Mouse (Mus musculus): ENCODE results near the gene Osbpl8. TPM values are rescaled to one million over a fixed set of nuclear protein-coding genes. Genes with fewer than 3 reads are reported as not detected.

Gene Osbpl8
- total RNA-seq, 4 experiments from 2014 or later = 58.5 to 65.7 (median 62.7) TPM

DNA sequence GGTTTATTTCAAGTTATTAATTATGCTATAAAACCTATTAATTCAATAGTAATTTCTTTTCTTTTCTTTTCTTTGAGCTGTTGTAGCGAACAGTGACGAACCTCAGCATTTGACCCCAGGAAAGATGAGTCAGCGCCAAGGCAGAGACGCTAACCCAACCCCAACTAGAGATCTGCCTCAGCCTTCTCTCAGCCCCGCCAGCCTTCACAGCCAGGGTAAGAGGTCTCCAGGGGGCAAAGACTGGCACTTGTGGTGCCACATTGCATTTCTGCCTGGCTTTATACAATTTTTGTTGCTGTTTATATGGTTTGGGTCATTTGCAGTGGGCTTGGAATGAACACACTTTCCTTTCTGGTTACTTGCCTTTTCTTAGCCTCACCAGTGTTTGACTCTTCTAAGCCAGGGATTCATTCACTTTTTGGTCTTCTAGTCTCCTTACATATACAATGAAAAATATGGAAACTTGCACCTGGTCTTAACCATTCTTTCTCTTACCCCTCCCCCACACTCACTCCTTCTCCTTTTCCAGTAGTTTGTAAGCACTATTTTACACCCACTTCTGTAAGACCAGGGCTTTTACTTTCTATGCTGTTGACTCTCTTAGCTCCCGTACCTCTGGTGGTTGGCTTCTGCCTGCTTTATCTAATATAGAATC, 69.1 kb downstream of the Osbpl8 start:
- DNase-seq (ENCODE audit: low spot score in 2 of 2) = no peak

DNA sequence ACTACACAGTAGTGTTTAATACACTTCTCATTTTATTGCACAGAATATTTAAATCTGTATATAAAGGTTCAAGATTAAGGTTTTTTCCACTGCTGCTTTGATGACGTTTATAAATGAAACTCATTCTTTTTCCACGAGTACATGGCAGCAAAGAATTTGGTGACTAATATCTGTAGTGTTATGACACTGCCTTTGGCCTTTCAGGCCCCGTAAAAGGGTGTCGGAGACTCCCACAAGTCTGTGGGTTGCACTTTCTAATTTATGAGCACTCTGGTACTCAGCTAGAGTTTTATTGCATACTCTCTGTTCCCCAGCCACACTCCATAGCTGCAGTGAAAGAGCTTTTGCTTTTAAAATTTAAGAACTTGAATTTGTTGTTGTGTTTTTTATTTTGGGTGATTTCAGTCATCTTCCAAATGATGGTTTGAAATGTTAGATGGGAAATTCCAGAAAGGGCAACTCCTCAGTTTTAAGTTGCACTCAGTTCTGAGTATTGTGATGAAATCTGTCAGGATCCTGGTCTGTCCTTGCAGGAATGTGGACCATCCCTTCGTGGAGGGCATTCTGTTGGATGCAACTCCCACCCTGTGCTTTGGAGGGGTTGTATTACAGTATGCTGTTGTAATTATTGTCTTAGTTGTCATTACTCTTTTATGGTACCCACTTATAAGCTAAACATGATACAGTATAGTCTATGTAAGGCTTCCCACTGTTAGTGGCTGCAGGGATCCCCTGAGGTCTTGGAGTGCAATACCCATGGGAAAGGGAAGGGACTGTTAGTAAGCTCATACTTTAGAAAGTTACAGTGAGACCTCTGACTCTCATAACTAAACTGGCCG, 70.1 kb downstream of the Osbpl8 start:
- DNase-seq (ENCODE audit: low spot score in 2 of 2) = no peak

GRCm38 (mm10) chr10:111235289-111235570, 70.7 kb downstream of the Osbpl8 start:
- DNase-seq (ENCODE audit: low spot score in 2 of 2) = no peak

- no peak for DNase-seq (ENCODE audit: low spot score in 2 of 2)
Measured at GRCm38 (mm10) chr10:111237434-111237833, 72.9 kb downstream of the Osbpl8 start.

GRCm38 (mm10) chr10:111242677-111243076, 78.1 kb downstream of the Osbpl8 start:
- no peak for DNase-seq (ENCODE audit: low spot score in 2 of 2)

- no peak for DNase-seq (ENCODE audit: low spot score in 2 of 2)
Measured at GRCm38 (mm10) chr10:111247609-111248008, 83.1 kb downstream of the Osbpl8 start.

DNA sequence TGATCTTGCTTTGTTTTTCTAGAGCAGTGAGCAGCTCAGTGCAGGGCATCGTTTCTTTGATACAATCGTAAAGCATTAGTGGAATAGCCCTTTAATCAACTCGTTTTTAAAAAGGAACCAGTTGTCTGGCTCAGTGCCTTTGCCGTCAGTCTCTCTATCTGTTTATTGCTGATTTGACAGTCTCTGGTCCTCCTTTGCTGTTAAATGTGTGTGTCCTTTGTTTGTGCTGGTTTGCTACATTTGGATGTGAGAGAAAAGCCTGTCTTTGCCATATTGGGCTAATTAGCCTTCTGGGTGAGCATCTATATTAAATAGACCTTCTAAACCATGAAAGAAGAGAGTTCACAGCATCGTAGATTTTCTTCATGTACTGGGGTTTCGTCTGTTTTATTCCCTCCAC, 83.6 kb downstream of the Osbpl8 start:
- DNase-seq (ENCODE audit: low spot score in 2 of 2) = no peak

DNA sequence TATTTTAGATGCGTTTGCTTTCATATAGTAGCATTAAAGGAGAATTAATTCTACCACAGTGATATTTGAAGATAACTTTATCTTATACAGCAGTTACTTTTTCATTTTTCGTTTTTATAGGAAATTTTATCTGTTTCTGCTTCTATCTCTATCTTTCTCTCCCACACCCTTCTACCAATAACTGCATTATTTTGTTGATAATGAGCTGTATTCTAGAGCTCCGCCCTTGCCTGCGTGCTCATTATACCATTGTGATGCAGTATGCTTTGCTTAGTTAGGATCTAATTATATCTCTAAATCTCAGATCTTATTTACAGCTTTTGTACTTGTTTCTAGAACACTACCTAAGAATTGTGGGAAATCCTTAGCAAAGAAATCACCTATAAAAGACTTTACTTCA, 85.6 kb downstream of the Osbpl8 start:
- no peak for DNase-seq (ENCODE audit: low spot score in 2 of 2)

- no peak for DNase-seq (ENCODE audit: low spot score in 2 of 2)
Measured at GRCm38 (mm10) chr10:111251666-111252065, 87.1 kb downstream of the Osbpl8 start.

DNA sequence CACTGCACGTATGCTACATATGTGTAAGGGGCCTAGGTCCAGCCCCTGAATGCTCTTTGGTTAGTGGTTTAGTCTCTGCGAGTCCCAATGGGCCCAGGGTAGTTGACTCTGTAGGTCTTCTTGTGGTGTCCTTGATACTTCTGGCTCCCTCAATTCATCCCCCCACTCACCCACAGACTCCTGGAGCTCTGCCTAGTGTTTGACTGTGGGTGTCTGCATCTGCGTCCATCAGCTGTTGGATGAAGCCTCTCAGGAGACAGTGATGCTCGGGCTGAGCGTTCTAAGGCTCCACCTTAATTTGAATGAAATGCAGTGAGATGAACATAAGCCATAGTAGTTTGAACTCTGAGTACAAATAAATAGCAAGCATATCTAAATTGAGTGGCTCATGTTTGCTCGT, 90.7 kb downstream of the Osbpl8 start:
- DNase-seq (ENCODE audit: low spot score in 2 of 2) = peak; percentile 39 to 57

DNA sequence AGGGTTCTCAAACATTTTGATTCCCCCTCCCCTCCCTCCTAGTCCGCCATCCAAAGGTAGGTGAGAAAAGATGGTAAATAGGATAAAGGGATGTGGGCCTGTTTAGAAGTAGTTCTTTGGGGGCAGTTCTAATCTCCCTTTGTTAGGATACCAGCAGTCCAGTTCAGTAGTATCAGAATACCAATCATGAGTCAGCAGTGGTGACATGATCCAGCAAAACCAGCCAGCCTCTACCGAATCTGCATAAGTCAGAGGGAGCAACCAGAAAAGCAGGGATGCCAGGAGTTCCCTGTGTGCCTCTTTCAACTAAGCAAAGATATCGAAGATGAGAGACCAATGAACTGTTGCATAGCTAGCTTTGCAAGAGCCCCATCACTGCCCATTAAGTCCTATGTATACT, 91.6 kb downstream of the Osbpl8 start:
- DNase-seq (ENCODE audit: low spot score in 2 of 2) = no peak

- DNase-seq (ENCODE audit: low spot score in 2 of 2) = no peak
Measured at GRCm38 (mm10) chr10:111257358-111257757, 92.8 kb downstream of the Osbpl8 start.

- DNase-seq (ENCODE audit: low spot score in 2 of 2) = no peak
Measured at GRCm38 (mm10) chr10:111258256-111258655, 93.7 kb downstream of the Osbpl8 start.

- DNase-seq (ENCODE audit: low spot score in 2 of 2) = no peak
Measured at GRCm38 (mm10) chr10:111271687-111272086, 107.1 kb downstream of the Osbpl8 start.

GRCm38 (mm10) chr10:111272905-111273304, 108.4 kb downstream of the Osbpl8 start:
- DNase-seq (ENCODE audit: low spot score in 2 of 2) = no peak

DNA sequence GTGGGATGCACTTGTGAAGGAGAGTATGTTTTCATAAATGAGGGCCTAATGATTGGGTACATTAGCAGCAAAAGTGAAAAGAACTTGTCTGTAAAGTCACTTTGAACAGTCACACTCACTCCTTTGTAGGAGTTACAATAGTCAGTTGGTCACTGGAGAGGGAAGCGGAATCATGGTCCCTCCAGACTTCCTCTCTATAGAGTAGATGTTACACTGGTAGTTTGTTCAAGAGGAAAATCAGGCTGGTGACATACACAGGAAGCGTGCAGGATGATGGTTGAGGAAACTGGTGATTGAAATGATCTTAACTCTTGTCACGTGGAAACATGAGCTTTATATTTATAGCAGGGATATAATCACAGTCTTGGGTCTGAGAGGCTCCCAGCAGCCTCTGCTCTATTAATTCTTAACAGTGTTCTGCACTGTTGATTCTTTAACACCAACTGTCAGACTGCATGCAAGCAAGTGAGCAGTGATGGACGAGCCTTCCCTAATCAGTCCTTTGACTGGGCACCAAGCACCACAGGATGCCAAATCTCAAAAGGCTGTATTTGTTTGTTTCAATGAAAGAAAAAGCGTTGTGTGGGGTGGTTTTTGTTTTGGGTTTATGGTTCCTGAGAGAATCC, 109.0 kb downstream of the Osbpl8 start:
- DNase-seq (ENCODE audit: low spot score in 2 of 2) = no peak

GRCm38 (mm10) chr10:111275822-111276221, 111.3 kb downstream of the Osbpl8 start:
- no peak for DNase-seq (ENCODE audit: low spot score in 2 of 2)

- no peak for DNase-seq (ENCODE audit: low spot score in 2 of 2)
Measured at GRCm38 (mm10) chr10:111297631-111298030, 133.1 kb downstream of the Osbpl8 start.

DNA sequence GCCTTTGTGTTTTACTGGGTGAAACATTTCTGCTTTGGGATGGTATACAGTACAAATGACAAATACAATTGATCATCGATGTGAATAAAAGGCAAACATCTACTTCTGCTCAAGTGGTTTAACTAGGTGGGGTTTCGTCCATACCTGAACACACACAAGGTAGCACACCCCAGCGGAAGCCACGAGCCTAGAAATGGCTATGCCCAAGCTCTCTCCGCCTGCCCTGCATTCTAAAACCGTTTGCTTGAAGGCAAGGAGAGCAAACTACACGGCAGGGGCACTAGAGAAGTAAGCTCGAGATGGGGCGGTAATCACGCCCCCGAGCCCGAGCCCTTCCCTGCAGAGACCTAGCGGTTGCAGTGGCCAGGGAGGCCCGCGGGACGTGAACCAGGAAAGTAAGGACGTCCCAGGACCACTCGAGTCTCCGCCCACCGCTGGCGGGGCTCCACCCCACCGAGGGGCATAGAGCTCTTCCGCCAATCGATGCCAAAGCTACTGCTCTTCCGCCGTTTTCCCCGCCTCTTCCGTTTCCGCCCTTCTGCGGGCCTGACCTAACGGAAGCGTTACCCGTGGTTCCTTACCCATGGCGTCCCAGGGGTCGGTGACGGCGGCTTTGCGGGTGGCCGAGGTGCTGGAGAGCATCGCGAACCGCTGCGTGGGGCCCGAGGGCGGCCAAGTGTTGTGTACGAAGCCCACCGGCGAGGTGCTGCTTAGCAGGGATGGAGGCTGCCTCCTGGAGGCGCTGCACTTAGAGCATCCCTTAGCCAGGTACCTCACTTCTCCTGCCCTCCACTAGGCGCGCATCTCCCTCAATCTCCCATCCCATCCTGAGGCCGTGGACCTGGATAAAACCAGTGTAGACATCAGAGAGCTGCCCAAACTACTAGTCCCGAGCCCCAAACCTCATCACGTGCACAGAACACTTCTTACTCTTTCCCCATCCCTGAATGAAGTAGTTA, 133.9 kb downstream of the Osbpl8 start, which contains the start of gene Bbs10:
TSS of gene Bbs10 (plus strand) at position 540 of the 959 bp plus-strand sequence.
- peak; percentile 93 to 95 for DNase-seq (ENCODE audit: low spot score in 2 of 2)

- no peak for DNase-seq (ENCODE audit: low spot score in 2 of 2)
Measured at GRCm38 (mm10) chr10:111299591-111299990, 135.0 kb downstream of the Osbpl8 start.

DNA sequence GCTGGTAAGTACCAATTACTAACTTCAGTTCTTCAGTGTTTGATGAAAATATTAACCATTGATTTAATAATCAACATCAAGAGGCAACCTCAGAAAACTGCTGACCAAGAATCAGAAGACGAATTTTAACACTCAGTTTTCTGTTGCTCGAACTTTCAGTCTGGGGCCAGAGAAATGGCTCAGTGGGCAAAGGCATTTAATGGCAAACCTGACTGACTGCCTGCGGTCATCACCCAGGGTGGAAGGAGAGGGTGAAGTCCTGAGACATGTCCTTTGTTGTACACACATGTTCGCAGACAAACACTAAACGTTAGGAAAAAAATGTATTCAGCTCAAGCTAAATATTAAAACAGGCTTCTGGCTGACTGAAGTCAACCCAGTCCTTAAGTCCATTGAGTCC, 136.5 kb downstream of the Osbpl8 start:
- no peak for DNase-seq (ENCODE audit: low spot score in 2 of 2)
